Mouse (Mus musculus) heart, adult 10 weeks (tissue): ENCODE measurements around the gene Csnk1g2. TPM values are rescaled to one million over a fixed set of nuclear protein-coding genes. Genes with fewer than 3 reads are reported as not detected.

Experiments used
- polyA plus RNA-seq: library from polyadenylated mRNA; stranded (reverse); fragments of 350-450 nt; fragmentation: Illumina TruSeq; extraction: RNeasy Lipid Tissue Mini Kit (QIAGEN cat#74804); gene quantifications from one replicate; pipeline ENCODE4 v1.2.3, GENCODE M21; 2014; ENCODE audit warnings: low read depth, low replicate concordance

Csnk1g2 gene
- polyA plus RNA-seq: 87.7 TPM

GRCm38 (mm10) chr10:80622661-80623456, at the start of gene Csnk1g2:
Gene Csnk1g2 (plus strand): TSS chr10:80622838.

GRCm38 (mm10) chr10:80577195-80578130, 45.2 kb upstream of the Csnk1g2 start, which contains the start of gene Klf16:
Gene Klf16 (minus strand): TSS chr10:80577321.

GRCm38 (mm10) chr10:80589879-80590854, 32.5 kb upstream of the Csnk1g2 start, which contains the start of gene Abhd17a:
Gene Abhd17a (minus strand): TSS chr10:80590341.

GRCm38 (mm10) chr10:80602698-80603325, 19.8 kb upstream of the Csnk1g2 start, which contains the start of the genes Scamp4 and Adat3:
Gene Scamp4 (plus strand): TSS chr10:80602872.
Gene Adat3 (plus strand): TSS chr10:80602880.

GRCm38 (mm10) chr10:80605721-80606120, 16.9 kb upstream of the Csnk1g2 start, which contains the start of gene Gm49322:
Gene Gm49322 (plus strand): TSS chr10:80606021.

GRCm38 (mm10) chr10:80656863-80657623, 34.4 kb downstream of the Csnk1g2 start, which contains the start of gene Btbd2:
Gene Btbd2 (minus strand): TSS chr10:80657071.

GRCm38 (mm10) chr10:80677942-80678436, 55.4 kb downstream of the Csnk1g2 start, which contains the start of gene Mknk2:
Gene Mknk2 (minus strand): TSS chr10:80678112.

Other genes with a start within 250 kb of the Csnk1g2 start
- 6.2 TPM for gene Mex3d, start 235.2 kb upstream of the Csnk1g2 start, polyA plus RNA-seq
- gene Mbd3, start 223.3 kb upstream of the Csnk1g2 start, polyA plus RNA-seq: 93.3 TPM
- 2,281 TPM for gene Uqcr11, start 216.0 kb upstream of the Csnk1g2 start, polyA plus RNA-seq
- 17.6 TPM for gene Tcf3, start 189.2 kb upstream of the Csnk1g2 start, polyA plus RNA-seq
- 0.08 TPM for gene Onecut3, start 128.0 kb upstream of the Csnk1g2 start, polyA plus RNA-seq
- not detected for gene Atp8b3, start 83.7 kb upstream of the Csnk1g2 start, polyA plus RNA-seq
- gene Rexo1, start 61.3 kb upstream of the Csnk1g2 start, polyA plus RNA-seq: 12.6 TPM
- 4.1 TPM for gene Klf16, start 45.5 kb upstream of the Csnk1g2 start, polyA plus RNA-seq
- gene Abhd17a, start 32.5 kb upstream of the Csnk1g2 start, polyA plus RNA-seq: 36.9 TPM
- gene Scamp4, start 20.0 kb upstream of the Csnk1g2 start, polyA plus RNA-seq: 35.7 TPM
- gene Adat3, start 20.0 kb upstream of the Csnk1g2 start, polyA plus RNA-seq: 1.7 TPM
- 0.50 TPM for gene Gm49322, start 16.8 kb upstream of the Csnk1g2 start, polyA plus RNA-seq
- 42.0 TPM for gene Btbd2, start 34.2 kb downstream of the Csnk1g2 start, polyA plus RNA-seq
- 159 TPM for gene Mknk2, start 55.3 kb downstream of the Csnk1g2 start, polyA plus RNA-seq
- 5.6 TPM for gene Mob3a, start 79.1 kb downstream of the Csnk1g2 start, polyA plus RNA-seq
- gene Izumo4, start 79.3 kb downstream of the Csnk1g2 start, polyA plus RNA-seq: 17.2 TPM
- gene Ap3d1, start 119.4 kb downstream of the Csnk1g2 start, polyA plus RNA-seq: 44.0 TPM
- 36.2 TPM for gene Dot1l, start 132.4 kb downstream of the Csnk1g2 start, polyA plus RNA-seq
- gene Sf3a2, start 175.4 kb downstream of the Csnk1g2 start, polyA plus RNA-seq: 24.0 TPM
- 33.0 TPM for gene Plekhj1, start 175.8 kb downstream of the Csnk1g2 start, polyA plus RNA-seq
- not detected for gene Amh, start 182.4 kb downstream of the Csnk1g2 start, polyA plus RNA-seq
- 0.52 TPM for gene Jsrp1, start 190.7 kb downstream of the Csnk1g2 start, polyA plus RNA-seq
- 873 TPM for gene Oaz1, start 203.8 kb downstream of the Csnk1g2 start, polyA plus RNA-seq
- gene Lingo3, start 221.2 kb downstream of the Csnk1g2 start, polyA plus RNA-seq: 10.1 TPM
- gene Lsm7, start 232.4 kb downstream of the Csnk1g2 start, polyA plus RNA-seq: 71.8 TPM
- 16.7 TPM for gene Sppl2b, start 232.4 kb downstream of the Csnk1g2 start, polyA plus RNA-seq
- gene Tmprss9, start 249.0 kb downstream of the Csnk1g2 start, polyA plus RNA-seq: not detected